Mouse (Mus musculus) B cell, adult 2 months (primary cell): ENCODE data around the gene Arl15.

Experiments used
- DNase-seq, 2 experiments: peaks; one replicate each; pipeline ENCODE4 v3.0.0; 2022

Gene Arl15

DNA sequence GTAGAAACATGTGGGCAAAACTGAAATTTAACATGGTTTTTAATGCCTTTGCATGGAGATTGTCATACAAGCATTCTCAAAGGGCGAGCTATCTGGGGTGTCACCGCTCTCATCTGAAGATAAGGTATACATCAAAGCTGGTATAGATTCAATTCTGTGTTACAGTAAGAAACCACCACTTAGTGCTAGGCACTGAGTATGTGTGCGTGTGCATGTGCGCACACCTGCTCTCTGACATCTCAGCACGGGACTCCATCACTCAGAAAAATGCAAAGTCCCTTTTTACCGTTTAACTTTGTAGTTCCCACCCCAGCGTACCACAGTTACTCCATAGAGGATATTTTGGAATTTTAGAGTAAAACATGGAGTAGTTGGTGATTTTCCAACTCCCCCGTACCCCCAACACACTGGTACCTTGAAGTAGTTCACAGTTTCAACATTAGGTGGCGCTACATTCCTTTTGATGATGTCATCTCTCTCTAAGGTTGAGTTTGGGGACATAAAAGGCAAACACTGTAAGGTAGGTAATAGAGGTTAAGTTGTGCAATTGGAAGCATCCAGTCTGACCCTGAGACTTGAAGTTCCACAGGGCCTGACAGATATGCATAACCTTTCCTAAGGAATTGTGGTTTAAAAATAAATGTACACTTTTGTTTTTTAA lies 281.5 kb downstream of the Arl15 start:
- peak; percentile 34 to 46 for DNase-seq

GRCm38 (mm10) chr13:114077181-114077580 lies 282.9 kb downstream of the Arl15 start:
- DNase-seq, result no peak

- no peak for DNase-seq
These were observed 283.4 kb downstream of the Arl15 start for GRCm38 (mm10) chr13:114077584-114078270.

GRCm38 (mm10) chr13:114078851-114079250 lies 284.5 kb downstream of the Arl15 start:
- no peak for DNase-seq

DNA sequence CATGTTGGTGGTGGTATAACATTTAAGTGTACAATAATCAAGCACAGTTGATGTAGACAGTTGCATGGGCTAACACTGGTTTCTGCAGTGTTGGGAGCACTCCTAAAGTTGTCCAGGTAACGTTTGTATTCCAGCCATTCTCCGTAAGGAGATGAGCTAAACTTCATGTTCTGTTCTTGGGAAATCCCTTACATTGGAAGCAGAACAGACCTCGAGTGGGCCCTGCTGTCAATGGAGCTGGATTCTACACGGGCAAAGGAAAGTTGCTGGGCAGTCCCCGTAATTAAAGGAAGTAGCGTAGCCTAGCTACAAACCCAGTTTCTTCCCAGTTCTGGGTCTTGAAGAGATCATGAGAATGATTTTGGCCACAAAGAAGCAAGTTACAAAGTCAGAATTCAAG lies 285.4 kb downstream of the Arl15 start:
- DNase-seq, result no peak

DNA sequence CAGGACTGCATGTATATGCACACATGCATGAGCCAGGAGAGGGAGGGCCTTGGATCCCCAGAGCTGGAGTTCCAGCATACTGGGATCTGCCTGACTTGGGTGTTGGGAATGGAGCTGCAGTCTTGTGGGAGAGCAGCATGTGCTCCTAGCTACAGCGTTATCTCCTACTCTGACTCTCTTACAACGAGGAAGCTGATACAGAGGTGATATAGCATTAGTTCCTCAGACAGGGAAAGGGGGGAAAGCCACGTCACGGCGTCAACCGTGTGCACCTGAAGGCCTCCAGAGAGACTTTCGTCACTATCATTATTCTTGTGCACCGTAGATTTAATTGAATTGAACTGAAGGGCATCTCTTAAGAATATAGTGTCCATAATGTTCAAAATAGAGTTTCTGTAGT lies 286.2 kb downstream of the Arl15 start:
- DNase-seq, result no peak

- no peak for DNase-seq
These were observed 289.3 kb downstream of the Arl15 start for GRCm38 (mm10) chr13:114083570-114084138.

DNA sequence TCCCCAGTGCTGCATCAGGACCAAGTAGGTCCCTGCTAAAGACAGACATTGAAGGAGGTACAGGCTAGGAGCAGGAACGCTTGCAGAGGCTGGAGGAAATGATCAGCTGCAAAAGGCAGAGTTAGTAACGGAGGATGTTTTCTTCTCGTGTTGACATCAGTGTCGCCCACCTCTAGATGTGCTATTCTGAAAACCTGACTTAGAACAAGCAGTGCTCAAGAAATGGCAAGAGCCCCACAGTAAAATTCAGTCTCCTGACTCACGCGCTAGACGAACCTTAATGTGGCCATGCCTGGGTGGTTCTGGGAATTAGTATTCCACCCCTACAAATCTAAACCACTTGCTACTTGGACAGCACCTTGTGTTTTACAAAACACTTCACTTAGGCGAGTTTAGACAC lies 291.1 kb downstream of the Arl15 start:
- DNase-seq, result no peak

DNA sequence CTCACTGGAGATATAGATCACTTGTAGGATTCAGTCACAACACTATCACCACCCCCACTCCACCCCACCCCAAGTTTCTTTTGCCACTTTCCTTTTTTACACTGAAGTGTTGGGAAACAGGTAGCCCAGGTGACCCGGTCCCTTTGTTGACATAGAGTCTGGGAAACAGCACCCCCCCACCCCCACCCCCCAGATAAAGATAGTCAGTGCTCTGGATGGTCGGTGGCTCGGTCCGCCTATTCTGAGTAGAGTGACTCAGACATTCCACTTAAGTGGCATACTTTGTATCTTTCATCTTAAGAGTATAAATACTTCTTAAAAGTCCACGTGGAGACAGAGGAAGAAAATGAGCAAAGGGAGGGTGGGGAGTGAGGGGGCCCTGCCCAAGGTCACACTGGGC lies 292.0 kb downstream of the Arl15 start:
- DNase-seq, result no peak

GRCm38 (mm10) chr13:114086801-114087200 lies 292.5 kb downstream of the Arl15 start:
- DNase-seq, result no peak

DNA sequence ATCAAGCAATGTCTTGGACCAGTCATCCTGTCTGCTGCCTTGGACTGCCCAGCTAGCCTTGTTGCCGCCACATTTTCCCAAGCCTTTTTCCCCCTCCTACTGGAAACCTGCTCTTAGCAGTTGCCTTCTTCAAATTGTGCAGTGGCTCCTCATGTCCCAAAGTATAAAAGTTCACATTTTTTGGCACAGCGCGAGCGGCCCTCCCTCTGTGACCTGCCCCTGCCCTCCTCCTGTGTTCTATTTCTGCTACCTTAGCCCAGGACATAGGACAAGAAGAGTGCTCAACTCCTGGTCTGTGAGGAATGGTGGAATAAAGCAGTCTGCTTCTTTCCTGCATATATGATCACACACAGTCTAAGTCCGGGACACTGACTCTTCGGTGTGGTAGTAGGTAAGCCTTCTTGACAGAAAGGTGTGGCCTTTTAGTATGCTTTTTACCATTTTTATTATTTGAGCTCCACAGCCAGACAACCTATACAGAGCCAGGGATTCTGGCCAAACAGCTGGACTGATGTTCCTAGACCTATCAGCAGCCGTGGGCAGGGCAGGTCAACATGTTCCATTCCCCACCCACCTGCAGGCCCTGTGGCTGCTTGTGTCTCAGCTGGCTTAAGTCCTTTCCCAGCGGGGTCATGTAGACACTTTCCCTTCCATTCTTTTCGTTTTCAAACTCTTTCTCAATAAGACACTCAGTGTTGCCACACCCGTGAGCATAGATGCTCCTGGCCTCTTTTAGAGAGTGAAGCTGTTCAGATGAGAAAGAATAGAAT lies 293.6 kb downstream of the Arl15 start:
- DNase-seq, result no peak

- no peak for DNase-seq
These were observed 296.5 kb downstream of the Arl15 start for GRCm38 (mm10) chr13:114090786-114091185.

DNA sequence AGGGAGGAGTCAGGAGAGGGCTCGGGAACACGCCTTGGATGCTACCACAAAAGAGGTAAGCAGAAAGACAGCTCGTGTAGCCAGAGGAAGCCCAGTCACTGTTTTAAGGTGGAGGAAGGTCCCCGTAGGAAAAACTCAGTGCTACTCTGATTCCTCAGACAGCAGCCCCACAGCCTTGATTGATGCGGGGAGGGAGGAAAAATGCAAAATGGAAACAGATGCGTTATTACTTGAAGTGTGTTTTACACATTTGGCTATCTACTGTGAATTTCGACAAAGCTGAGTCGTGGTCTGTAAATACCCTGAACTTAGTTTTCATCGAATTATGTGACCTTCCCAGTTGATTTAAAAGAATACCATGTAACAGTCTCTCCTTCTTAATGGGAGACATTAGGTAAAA lies 296.9 kb downstream of the Arl15 start:
- DNase-seq, result no peak

DNA sequence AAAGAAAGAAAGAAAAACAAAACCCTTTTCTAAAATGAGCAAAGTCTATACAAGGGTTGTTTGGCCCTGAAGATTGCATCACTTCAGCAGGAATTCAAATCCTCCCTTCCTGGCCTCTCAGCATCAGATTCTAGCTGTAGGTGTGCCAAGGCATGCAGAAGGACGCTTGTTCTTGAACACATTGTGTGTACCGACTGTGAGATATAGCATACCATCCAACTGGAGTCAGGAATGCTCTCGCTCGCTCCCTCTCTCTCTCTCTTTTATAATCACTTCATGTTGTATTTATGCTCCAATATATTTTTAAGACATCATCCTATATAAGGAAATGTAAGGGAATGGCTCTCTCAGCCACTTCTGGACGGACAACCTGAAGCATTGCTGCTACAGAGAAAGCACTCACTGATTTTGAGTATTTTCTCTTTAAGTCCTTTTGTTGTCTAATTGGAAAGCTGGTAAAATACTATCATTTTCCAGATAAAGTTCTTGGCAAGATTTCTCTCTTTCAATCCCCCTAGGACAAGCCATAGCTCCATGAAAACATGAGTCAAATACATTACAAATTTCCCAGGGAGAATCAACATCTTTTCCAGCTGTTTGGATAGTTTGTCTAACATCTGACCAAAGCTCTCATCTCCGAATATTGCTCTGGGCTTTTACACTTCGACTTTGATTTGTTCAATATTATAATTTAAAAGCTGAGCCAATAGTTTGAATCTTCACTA lies 300.0 kb downstream of the Arl15 start:
- no peak for DNase-seq

GRCm38 (mm10) chr13:114095440-114095839 lies 301.1 kb downstream of the Arl15 start:
- no peak for DNase-seq

- DNase-seq, result no peak
These were observed 302.1 kb downstream of the Arl15 start for GRCm38 (mm10) chr13:114096386-114096785.

- DNase-seq, result no peak
These were observed 306.9 kb downstream of the Arl15 start for GRCm38 (mm10) chr13:114101155-114101554.

DNA sequence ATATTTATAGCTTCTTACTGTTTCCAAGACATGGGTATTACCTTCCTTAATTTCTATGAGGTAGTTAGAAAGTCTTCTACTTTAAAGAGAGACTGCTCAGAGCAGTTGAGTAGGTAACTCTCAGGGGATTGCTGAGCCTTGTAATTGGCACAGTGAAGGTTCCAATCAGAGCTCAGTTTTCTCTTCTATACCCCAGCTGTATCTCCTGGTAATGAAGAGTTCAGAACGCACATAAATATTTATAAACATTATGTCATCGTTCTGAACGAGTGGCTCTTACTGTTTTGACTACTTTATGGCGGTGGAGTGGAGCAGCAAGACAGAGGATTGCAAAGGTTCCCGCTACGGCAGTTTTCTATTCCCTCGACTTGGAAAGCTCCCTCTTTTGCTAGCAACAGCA lies 311.8 kb downstream of the Arl15 start:
- no peak for DNase-seq

- DNase-seq, result no peak
These were observed 313.2 kb downstream of the Arl15 start for GRCm38 (mm10) chr13:114107499-114107898.

- no peak for DNase-seq
These were observed 315.1 kb downstream of the Arl15 start for GRCm38 (mm10) chr13:114109441-114109840.

GRCm38 (mm10) chr13:114109845-114110244 lies 315.5 kb downstream of the Arl15 start:
- no peak for DNase-seq

DNA sequence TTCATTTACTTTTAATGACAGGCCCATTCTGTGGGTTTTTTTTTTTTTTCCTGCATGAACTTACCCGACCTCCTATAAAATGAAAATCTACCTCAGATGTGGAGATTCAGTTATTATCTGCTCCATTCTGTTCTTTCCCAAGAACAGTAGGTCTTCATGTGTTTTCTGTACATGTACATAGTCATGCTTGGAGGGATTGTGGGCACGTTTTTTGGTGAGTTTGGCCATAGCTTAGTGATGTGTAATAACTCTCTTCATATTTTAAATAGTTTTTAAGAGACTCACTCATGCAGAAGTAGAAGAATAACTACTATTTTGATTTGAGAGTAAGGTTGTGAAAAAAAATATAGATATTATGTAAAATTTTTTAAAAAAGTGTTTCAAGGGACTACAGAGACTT lies 319.2 kb downstream of the Arl15 start:
- DNase-seq, result no peak

GRCm38 (mm10) chr13:114114586-114114985 lies 320.3 kb downstream of the Arl15 start:
- DNase-seq, result no peak
